Mouse (Mus musculus): Measurements from ENCODE around the gene Ets1. TPM values are rescaled to one million over a fixed set of nuclear protein-coding genes. Genes with fewer than 3 reads are reported as not detected.

The Ets1 gene
- total and polyA plus RNA-seq, 3 experiments, result 10.0 to 23.5 (median 19.8) TPM

- no peaks in the 10 kb centered on the region for H3K79me2 ChIP-seq (replicated peaks; ENCODE audit: control insufficient read depth, extremely low read depth, insufficient read depth, poor library complexity, severe bottlenecking)
- H3K4me1 ChIP-seq (ENCODE audit: control insufficient read depth in 1 of 2, insufficient read depth in 2 of 2), result no peaks in the 10 kb centered on the region; a peak in 1 of 4 replicates
- no peak for DNase-seq (ENCODE audit: extremely low read depth)
- no peaks in the 10 kb centered on the region for H3K36me3 ChIP-seq (replicated peaks in 1 of 2; ENCODE audit: control insufficient read depth in 1 of 2, insufficient read depth in 1 of 2, low read length in 1 of 2)
- H3K27me3 ChIP-seq (replicated peaks), result no peaks in the 10 kb centered on the region
- H3K4me2 ChIP-seq (ENCODE audit: insufficient read depth, low read depth, poor library complexity, severe bottlenecking), result no peak overlapping the region
- no peak for TF ChIP-seq CTCF (conservative IDR thresholded peaks at IDR 0.05 in 1 of 2, IDR thresholded peaks at IDR 0.05 in 1 of 2; ENCODE audit: low read depth in 2 of 2, low read length in 2 of 2)
- no peak for TF ChIP-seq CHD2 (IDR thresholded peaks at IDR 0.05; ENCODE audit: low read length)
- TF ChIP-seq MXI1 (IDR thresholded peaks at IDR 0.05; ENCODE audit: low read depth, low read length), result no peak
- TF ChIP-seq ETS1 (conservative IDR thresholded peaks at IDR 0.05; ENCODE audit: low read depth, low read length), result no peak
- TF ChIP-seq POLR2A (IDR thresholded peaks at IDR 0.05; ENCODE audit: low read depth, low read length), result no peak
- TF ChIP-seq EP300 (IDR thresholded peaks at IDR 0.05; ENCODE audit: low read length), result no peak
- no peak for TF ChIP-seq KAT2A (IDR thresholded peaks at IDR 0.05; ENCODE audit: insufficient replicate concordance, low read length)
- TF ChIP-seq NRF1 (IDR thresholded peaks at IDR 0.05; ENCODE audit: low read depth, low read length), result no peak
- no peak for TF ChIP-seq ZKSCAN1 (IDR thresholded peaks at IDR 0.05; ENCODE audit: borderline replicate concordance, low read depth, low read length)
- TF ChIP-seq RAD21 (IDR thresholded peaks at IDR 0.05; ENCODE audit: low read depth, low read length), result no peak
- no peak for TF ChIP-seq GABPA (IDR thresholded peaks at IDR 0.05; ENCODE audit: insufficient replicate concordance, low read depth, low read length)
- no peak for TF ChIP-seq MAX (IDR thresholded peaks at IDR 0.05; ENCODE audit: low read length)
- no peak for TF ChIP-seq USF1 (IDR thresholded peaks at IDR 0.05; ENCODE audit: low read depth, low read length)
- no peak for TF ChIP-seq POLR2AphosphoS2 (IDR thresholded peaks at IDR 0.05; ENCODE audit: low read depth, low read length)
- no peak overlapping the region for H3K9ac ChIP-seq (ENCODE audit: insufficient read depth, low read depth)
- H3K9me3 ChIP-seq (replicated peaks; ENCODE audit: low read length), result no peaks in the 10 kb centered on the region
- H3K4me3 ChIP-seq (replicated peaks in 1 of 3; ENCODE audit: low read depth in 2 of 3, low read length in 2 of 3, poor library complexity in 1 of 3), result no peak overlapping the region
- H3K27ac ChIP-seq (ENCODE audit: insufficient read depth, low read depth), result no peak overlapping the region
- in situ Hi-C loops (cut with MboI; ENCODE audit: low pct_ligation_motif_present, low pct_unique_long_range_greater_than_20kb, low sequenced_read_pairs), result no loop called here
- dilution Hi-C loops (cut with MboI; ENCODE audit: extremely low pct_ligation_motif_present, extremely low pct_unique_long_range_greater_than_20kb, low sequenced_read_pairs), result no loop called here
Measured at GRCm38 (mm10) chr9:32798171-32798570, 162.2 kb downstream of the Ets1 start.

GRCm38 (mm10) chr9:32806106-32806505 lies 170.1 kb downstream of the Ets1 start:
- Histone ChIP-seq H3K9me3 (replicated peaks; ENCODE audit: low read length) (peaks cover 4% of the 10 kb centered on the region), H3K27ac (ENCODE audit: insufficient read depth, low read depth) (no peak overlapping the region), H3K4me1 (ENCODE audit: control insufficient read depth in 1 of 2, insufficient read depth in 2 of 2) (no peaks in the 10 kb centered on the region), H3K9ac (ENCODE audit: insufficient read depth, low read depth) (no peak overlapping the region), H3K4me2 (ENCODE audit: insufficient read depth, low read depth, poor library complexity, severe bottlenecking) (no peak overlapping the region), H3K4me3 (replicated peaks in 1 of 3; ENCODE audit: low read depth in 2 of 3, low read length in 2 of 3, poor library complexity in 1 of 3) (no peak overlapping the region), H3K36me3 (replicated peaks in 1 of 2; ENCODE audit: control insufficient read depth in 1 of 2, insufficient read depth in 1 of 2, low read length in 1 of 2) (no peaks in the 10 kb centered on the region), H3K79me2 (replicated peaks; ENCODE audit: control insufficient read depth, extremely low read depth, insufficient read depth, poor library complexity, severe bottlenecking) (no peaks in the 10 kb centered on the region), H3K27me3 (replicated peaks) (no peaks in the 10 kb centered on the region)
- DNase-seq (ENCODE audit: extremely low read depth), result no peak
- in situ Hi-C loops (cut with MboI; ENCODE audit: low pct_ligation_motif_present, low pct_unique_long_range_greater_than_20kb, low sequenced_read_pairs), result no loop called here
- dilution Hi-C loops (cut with MboI; ENCODE audit: extremely low pct_ligation_motif_present, extremely low pct_unique_long_range_greater_than_20kb, low sequenced_read_pairs), result no loop called here
- TF ChIP-seq HCFC1 (IDR thresholded peaks at IDR 0.05; ENCODE audit: low read depth, low read length) (no peak), PAX5 (IDR thresholded peaks at IDR 0.05; ENCODE audit: low read length) (no peak), MYC (IDR thresholded peaks at IDR 0.05; ENCODE audit: low read depth, low read length) (no peak), ELF1 (IDR thresholded peaks at IDR 0.05; ENCODE audit: low read depth, low read length) (no peak), UBTF (IDR thresholded peaks at IDR 0.05; ENCODE audit: low read depth, low read length) (no peak), CHD2 (IDR thresholded peaks at IDR 0.05; ENCODE audit: low read length) (no peak), ZNF384 (IDR thresholded peaks at IDR 0.05; ENCODE audit: low read depth, low read length) (no peak), ZKSCAN1 (IDR thresholded peaks at IDR 0.05; ENCODE audit: borderline replicate concordance, low read depth, low read length) (no peak), USF1 (IDR thresholded peaks at IDR 0.05; ENCODE audit: low read depth, low read length) (no peak), USF2 (conservative IDR thresholded peaks at IDR 0.05; ENCODE audit: low read depth, low read length) (no peak), TBP (conservative IDR thresholded peaks at IDR 0.05; ENCODE audit: low read depth, low read length) (no peak), JUN (IDR thresholded peaks at IDR 0.05; ENCODE audit: insufficient read depth, low read depth, low read length) (no peak), EP300 (IDR thresholded peaks at IDR 0.05; ENCODE audit: low read length) (no peak), BHLHE40 (IDR thresholded peaks at IDR 0.05; ENCODE audit: low read depth, low read length) (no peak), CHD1 (IDR thresholded peaks at IDR 0.05; ENCODE audit: low read depth, low read length) (no peak), MXI1 (IDR thresholded peaks at IDR 0.05; ENCODE audit: low read depth, low read length) (no peak), NRF1 (IDR thresholded peaks at IDR 0.05; ENCODE audit: low read depth, low read length) (no peak), CTCF (conservative IDR thresholded peaks at IDR 0.05 in 1 of 2, IDR thresholded peaks at IDR 0.05 in 1 of 2; ENCODE audit: low read depth in 2 of 2, low read length in 2 of 2) (no peak)

All from CH12.LX (cell line).